Mouse (Mus musculus) hindbrain, embryonic 13.5 days (tissue): ENCODE data around the gene Fam198b. TPM values are rescaled to one million over a fixed set of nuclear protein-coding genes. Genes with fewer than 3 reads are reported as not detected.

Experiments used
- ATAC-seq: fragments of 200-750 bp; cut with Nextera tagmentation; 2 replicates; pipeline ENCODE4 v1.8.0; 2017; ENCODE audit warnings: moderate TSS enrichment; ENCODE audit not compliant: low FRiP score
- H3K27ac ChIP-seq: fragments of 300-500 bp; sonication (generic); 2 replicates; pipeline ENCODE4 v1.5.1; 2015; ENCODE audit warnings: inconsistent platforms, mild to moderate bottlenecking, moderate library complexity
- H3K27me3 ChIP-seq: fragments of 300-500 bp; sonication (generic); 2 replicates; pipeline ENCODE4 v1.6.1; 2015; ENCODE audit warnings: mild to moderate bottlenecking, inconsistent platforms
- H3K36me3 ChIP-seq: fragments of 300-500 bp; sonication (generic); 2 replicates; pipeline ENCODE4 v1.6.1; 2015; ENCODE audit warnings: mild to moderate bottlenecking, inconsistent platforms
- H3K4me1 ChIP-seq: fragments of 300-500 bp; sonication (generic); replicated peaks from 2 replicates; pipeline ENCODE4 v1.6.1; 2015; ENCODE audit warnings: inconsistent platforms
- H3K4me2 ChIP-seq: fragments of 300-500 bp; sonication (generic); 2 replicates; pipeline ENCODE4 v1.6.1; 2015; ENCODE audit warnings: inconsistent platforms, mild to moderate bottlenecking, moderate library complexity
- H3K4me3 ChIP-seq: fragments of 300-500 bp; sonication (generic); 2 replicates; pipeline ENCODE4 v1.5.1; 2015; ENCODE audit warnings: mild to moderate bottlenecking, inconsistent platforms
- H3K9ac ChIP-seq: fragments of 300-500 bp; sonication (generic); 2 replicates; pipeline ENCODE4 v1.6.1; 2015; ENCODE audit warnings: mild to moderate bottlenecking, inconsistent platforms
- H3K9me3 ChIP-seq: fragments of 300-500 bp; sonication (generic); 2 replicates; pipeline ENCODE4 v1.6.1; 2016; ENCODE audit warnings: inconsistent platforms
- WGBS: fragments of 180-500 bp; shearing (Covaris S2); methylation state at CpG from one replicate; pipeline ENCODE4 v1.1.7; 2015; 5-methylcytosine and 5-hydroxymethylcytosine counted together
- polyA plus RNA-seq: library from polyadenylated mRNA; unstranded; fragments of >200 nt; fragmentation: Nextera tagmentation; extraction: Ambion mirVana; gene quantifications from 2 replicates; pipeline ENCODE4 v1.2.1, GENCODE M21; 2015

Gene Fam198b
- polyA plus RNA-seq, 1 experiment from 2014 or later: 3.9 TPM

GRCm38 (mm10) chr3:79905397-79905796, 21.1 kb downstream of the Fam198b start:
- no peak for ATAC-seq
- no peaks in the 10 kb centered on the region for H3K27me3 ChIP-seq
- no peak overlapping the region for H3K4me2 ChIP-seq
- no peak overlapping the region for H3K27ac ChIP-seq
- H3K4me3 ChIP-seq: no peak overlapping the region
- H3K9me3 ChIP-seq: no peaks in the 10 kb centered on the region
- no peak overlapping the region for H3K9ac ChIP-seq
- no peaks in the 10 kb centered on the region for H3K36me3 ChIP-seq
- H3K4me1 ChIP-seq: peaks cover 15% of the 10 kb centered on the region

GRCm38 (mm10) chr3:79906250-79907045, 22.1 kb downstream of the Fam198b start:
- no peaks in the 10 kb centered on the region for H3K27me3 ChIP-seq
- H3K4me3 ChIP-seq: no peak overlapping the region
- peaks cover 15% of the 10 kb centered on the region for H3K4me1 ChIP-seq
- H3K9me3 ChIP-seq: no peaks in the 10 kb centered on the region
- 87% methylated on average over 5 of the region's 5 CpGs for WGBS
- no peak overlapping the region for H3K27ac ChIP-seq
- no peak for ATAC-seq
- H3K9ac ChIP-seq: no peak overlapping the region
- H3K36me3 ChIP-seq: no peaks in the 10 kb centered on the region
- H3K4me2 ChIP-seq: no peak overlapping the region

GRCm38 (mm10) chr3:79907223-79907622, 22.9 kb downstream of the Fam198b start:
- no peak for ATAC-seq
- no peak overlapping the region for H3K27ac ChIP-seq
- no peak overlapping the region for H3K4me3 ChIP-seq
- H3K4me2 ChIP-seq: no peak overlapping the region
- H3K27me3 ChIP-seq: no peaks in the 10 kb centered on the region
- H3K36me3 ChIP-seq: no peaks in the 10 kb centered on the region
- H3K9me3 ChIP-seq: no peaks in the 10 kb centered on the region
- 79% methylated on average over 7 of the region's 7 CpGs for WGBS
- no peak overlapping the region for H3K9ac ChIP-seq
- H3K4me1 ChIP-seq: peaks cover 15% of the 10 kb centered on the region

GRCm38 (mm10) chr3:79910375-79911141, 26.2 kb downstream of the Fam198b start:
- no peak overlapping the region for H3K27ac ChIP-seq
- H3K9me3 ChIP-seq: no peaks in the 10 kb centered on the region
- 55% methylated on average over 10 of the region's 10 CpGs for WGBS
- H3K4me3 ChIP-seq: no peak overlapping the region
- H3K36me3 ChIP-seq: no peaks in the 10 kb centered on the region
- no peak for ATAC-seq
- H3K9ac ChIP-seq: no peak overlapping the region
- H3K4me2 ChIP-seq: no peak overlapping the region
- no peaks in the 10 kb centered on the region for H3K27me3 ChIP-seq
- no peaks in the 10 kb centered on the region for H3K4me1 ChIP-seq

- ATAC-seq: no peak
- H3K4me1 ChIP-seq: no peaks in the 10 kb centered on the region
- H3K27me3 ChIP-seq: no peaks in the 10 kb centered on the region
- no peak overlapping the region for H3K4me3 ChIP-seq
- no peak overlapping the region for H3K4me2 ChIP-seq
- H3K36me3 ChIP-seq: no peaks in the 10 kb centered on the region
- H3K9ac ChIP-seq: no peak overlapping the region
- WGBS: 93% methylated on average over 3 of the region's 3 CpGs
- H3K9me3 ChIP-seq: no peaks in the 10 kb centered on the region
- no peak overlapping the region for H3K27ac ChIP-seq
Observed at GRCm38 (mm10) chr3:79911166-79911565, 26.8 kb downstream of the Fam198b start.

GRCm38 (mm10) chr3:79914012-79914411, 29.7 kb downstream of the Fam198b start:
- ATAC-seq: no peak
- H3K27me3 ChIP-seq: no peaks in the 10 kb centered on the region
- H3K4me1 ChIP-seq: no peaks in the 10 kb centered on the region
- 92% methylated on average over 5 of the region's 5 CpGs for WGBS
- no peak overlapping the region for H3K4me2 ChIP-seq
- no peaks in the 10 kb centered on the region for H3K36me3 ChIP-seq
- H3K9me3 ChIP-seq: no peaks in the 10 kb centered on the region
- no peak overlapping the region for H3K4me3 ChIP-seq
- H3K27ac ChIP-seq: no peak overlapping the region
- H3K9ac ChIP-seq: no peak overlapping the region

- no peaks in the 10 kb centered on the region for H3K36me3 ChIP-seq
- H3K9ac ChIP-seq: no peak overlapping the region
- H3K4me1 ChIP-seq: no peaks in the 10 kb centered on the region
- 82% methylated on average over 5 of the region's 5 CpGs for WGBS
- no peaks in the 10 kb centered on the region for H3K9me3 ChIP-seq
- H3K4me3 ChIP-seq: no peak overlapping the region
- ATAC-seq: no peak
- H3K4me2 ChIP-seq: no peak overlapping the region
- H3K27me3 ChIP-seq: no peaks in the 10 kb centered on the region
- H3K27ac ChIP-seq: no peak overlapping the region
Observed at GRCm38 (mm10) chr3:79916185-79916584, 31.9 kb downstream of the Fam198b start.

- no peak for ATAC-seq
- Histone ChIP-seq H3K4me2 (no peak overlapping the region), H3K27me3 (no peaks in the 10 kb centered on the region), H3K36me3 (no peaks in the 10 kb centered on the region), H3K9me3 (no peaks in the 10 kb centered on the region), H3K4me3 (no peak overlapping the region), H3K4me1 (no peaks in the 10 kb centered on the region; the same call in 1 of the 2 replicates), H3K27ac (no peak overlapping the region), H3K9ac (no peak overlapping the region)
Observed at GRCm38 (mm10) chr3:79918761-79919160, 34.4 kb downstream of the Fam198b start.

GRCm38 (mm10) chr3:79925950-79926697, 41.8 kb downstream of the Fam198b start:
- Histone ChIP-seq H3K27ac (no peak overlapping the region), H3K36me3 (no peaks in the 10 kb centered on the region), H3K27me3 (no peaks in the 10 kb centered on the region), H3K4me3 (no peak overlapping the region), H3K9me3 (no peaks in the 10 kb centered on the region), H3K4me2 (no peak overlapping the region), H3K9ac (no peak overlapping the region), H3K4me1 (peaks cover 6% of the 10 kb centered on the region; the same call in 1 of the 2 replicates)
- WGBS: 72% methylated on average over 5 of the region's 5 CpGs
- no peak for ATAC-seq

- no peak overlapping the region for H3K27ac ChIP-seq
- 49% methylated on average over 4 of the region's 4 CpGs for WGBS
- H3K36me3 ChIP-seq: no peaks in the 10 kb centered on the region
- no peak overlapping the region for H3K9ac ChIP-seq
- no peaks in the 10 kb centered on the region for H3K27me3 ChIP-seq
- ATAC-seq: no peak
- H3K9me3 ChIP-seq: no peaks in the 10 kb centered on the region
- H3K4me3 ChIP-seq: no peak overlapping the region
- H3K4me2 ChIP-seq: no peak overlapping the region
- H3K4me1 ChIP-seq: peaks cover 6% of the 10 kb centered on the region; the same call in 1 of the 2 replicates
Observed at GRCm38 (mm10) chr3:79927050-79927449, 42.7 kb downstream of the Fam198b start.

- 89% methylated on average over 5 of the region's 5 CpGs for WGBS
- no peaks in the 10 kb centered on the region for H3K9me3 ChIP-seq
- H3K4me1 ChIP-seq: peaks cover 6% of the 10 kb centered on the region; the same call in 1 of the 2 replicates
Observed at GRCm38 (mm10) chr3:79928409-79928808, 44.1 kb downstream of the Fam198b start.

GRCm38 (mm10) chr3:79930141-79930744, 45.9 kb downstream of the Fam198b start:
- no peaks in the 10 kb centered on the region for H3K9me3 ChIP-seq
- H3K4me3 ChIP-seq: no peak overlapping the region
- H3K27me3 ChIP-seq: no peaks in the 10 kb centered on the region
- WGBS: 27% methylated on average over 7 of the region's 7 CpGs
- H3K27ac ChIP-seq: peak overlapping the region; percentile 31; the same call in 1 of the 2 replicates
- no peak overlapping the region for H3K9ac ChIP-seq
- H3K4me2 ChIP-seq: 0 out of 2 replicates have a peak overlapping the region, but pooled peaks have one; percentile 1
- no peaks in the 10 kb centered on the region for H3K36me3 ChIP-seq
- ATAC-seq: peak; percentile 74
- H3K4me1 ChIP-seq: peaks cover 6% of the 10 kb centered on the region; the same call in 1 of the 2 replicates

More at GRCm38 (mm10) chr3:79928409-79928808, 44.1 kb downstream of the Fam198b start:
- no peak overlapping the region for H3K4me3 ChIP-seq
- H3K4me2 ChIP-seq: no peak overlapping the region
- H3K36me3 ChIP-seq: no peaks in the 10 kb centered on the region
- no peak; the same call in 1 of the 2 replicates for ATAC-seq
- H3K27me3 ChIP-seq: no peaks in the 10 kb centered on the region
- no peak overlapping the region for H3K9ac ChIP-seq
- no peak overlapping the region for H3K27ac ChIP-seq
